Mouse (Mus musculus): ENCODE results near the gene Calm3. TPM values are rescaled to one million over a fixed set of nuclear protein-coding genes. Genes with fewer than 3 reads are reported as not detected.

The Calm3 gene
- total RNA-seq, 4 experiments from 2014 or later = 1,722 to 2,104 (median 1,900) TPM

DNA sequence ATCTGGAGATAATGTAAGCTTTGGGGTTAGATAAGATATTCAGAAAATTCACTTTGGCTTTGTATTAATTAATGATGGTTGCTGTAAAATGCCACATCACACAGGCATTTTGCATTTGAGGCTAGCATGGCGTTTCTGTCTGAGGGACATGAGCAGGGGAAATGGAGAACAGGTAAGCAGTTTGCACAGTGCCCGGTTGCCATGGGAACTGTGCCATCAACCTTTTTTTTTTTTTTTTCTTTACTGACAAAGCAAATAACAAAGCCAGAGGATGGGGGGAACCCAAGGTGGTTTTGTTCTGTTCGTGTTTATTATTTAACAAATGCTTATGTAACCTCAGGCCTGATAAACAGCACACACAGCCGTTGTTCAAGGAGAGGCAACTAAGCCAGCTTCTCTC is 18.9 kb upstream of the Calm3 start:
- no peak for DNase-seq (ENCODE audit: low spot score in 2 of 2)

- peak in 1 of 2 experiments; percentile 73 for DNase-seq (ENCODE audit: low spot score in 2 of 2)
These were observed 16.4 kb upstream of the Calm3 start for GRCm38 (mm10) chr7:16940292-16940691.

- DNase-seq (ENCODE audit: low spot score in 2 of 2) = peak; percentile 75 to 83
These were observed 14.3 kb upstream of the Calm3 start for GRCm38 (mm10) chr7:16938117-16938791.

DNA sequence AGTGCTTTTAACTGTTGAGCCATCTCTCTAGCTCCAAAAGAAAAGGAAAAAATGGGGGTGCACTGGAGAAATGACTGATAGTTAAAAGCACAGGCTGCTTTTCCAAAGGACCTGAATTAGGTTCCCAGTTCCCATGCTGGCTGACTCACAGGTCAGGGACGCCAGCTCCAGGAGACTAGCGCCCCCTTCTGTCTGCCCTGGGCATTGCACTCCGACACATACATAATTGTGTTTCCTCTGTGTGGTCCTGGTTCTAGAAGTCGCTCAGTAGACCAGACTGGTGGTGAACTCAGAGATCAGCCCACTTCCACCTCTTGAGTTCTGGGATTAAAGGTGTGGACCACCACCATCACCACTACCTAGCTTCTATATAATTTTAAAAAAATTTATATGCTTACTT is 13.4 kb upstream of the Calm3 start:
- no peak for DNase-seq (ENCODE audit: low spot score in 2 of 2)

DNA sequence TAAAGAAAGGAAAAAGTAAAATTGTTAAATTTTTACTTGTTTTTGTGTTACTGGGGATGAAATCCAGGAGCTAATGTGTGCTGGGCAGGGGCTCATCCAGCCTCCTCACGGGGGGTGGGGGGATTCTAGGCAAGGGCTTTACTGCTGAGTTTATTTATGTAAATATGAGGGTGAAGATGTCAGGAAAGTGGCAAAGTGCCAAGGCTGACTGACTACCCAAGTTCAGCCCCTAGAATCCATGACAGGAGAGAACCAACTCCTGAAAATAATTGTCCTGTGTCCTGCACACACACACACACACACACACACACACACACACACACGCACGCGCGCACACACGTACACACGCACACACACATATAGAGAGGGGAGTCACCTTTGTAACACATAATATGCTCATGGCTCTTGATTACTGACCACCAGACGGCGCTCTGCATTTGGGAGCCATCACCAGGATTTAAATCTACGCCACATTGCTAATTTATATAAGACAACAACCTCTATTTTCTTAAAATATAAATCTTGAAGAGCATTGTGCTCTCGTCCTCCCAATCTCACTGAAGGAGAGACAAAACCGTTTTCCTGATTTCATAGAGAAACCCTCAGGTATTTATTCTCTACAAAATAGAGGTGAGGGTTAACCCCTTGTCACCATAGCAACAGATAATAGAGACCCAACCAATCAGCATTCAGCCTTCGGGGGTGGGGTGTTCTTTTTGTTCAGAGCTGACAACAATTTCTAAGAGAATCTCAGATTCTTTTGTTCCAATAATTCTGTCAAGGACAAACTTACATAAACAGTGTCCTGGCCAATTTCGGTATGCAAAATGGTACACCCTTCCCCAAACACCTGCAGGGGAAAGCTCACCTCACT is 9.0 kb upstream of the Calm3 start:
- peak; percentile 52 to 77 for DNase-seq (ENCODE audit: low spot score in 2 of 2)

DNA sequence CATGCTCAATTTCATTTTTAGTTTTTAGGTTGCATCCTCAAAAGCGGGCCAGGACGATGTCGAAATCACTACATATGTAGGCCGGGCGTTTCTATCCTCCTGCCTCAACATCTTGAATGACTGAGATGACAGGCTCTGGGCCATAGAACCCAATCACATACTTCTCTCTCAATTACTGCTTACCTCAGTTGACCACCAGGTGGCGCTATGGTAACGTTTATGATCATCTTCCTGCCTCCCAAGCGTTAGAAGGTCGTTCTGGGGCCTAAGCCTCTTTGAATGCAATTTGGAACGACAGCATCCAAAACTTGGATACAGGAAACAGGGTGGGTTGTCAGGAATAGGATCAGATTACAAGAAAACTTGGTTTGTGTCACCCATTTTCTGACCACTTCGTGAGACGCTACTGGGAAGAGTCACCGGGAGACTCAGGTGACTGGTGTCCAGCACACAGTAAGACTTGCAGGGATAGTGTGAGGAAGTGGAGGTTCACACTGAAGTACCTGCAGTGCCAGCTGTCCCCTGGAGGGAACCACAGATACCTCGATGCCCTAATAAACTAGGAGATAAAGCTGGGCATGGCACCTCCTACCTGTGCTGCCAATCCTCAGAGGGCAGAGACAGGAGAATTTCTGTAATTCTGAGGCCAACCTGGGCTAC is 8.2 kb upstream of the Calm3 start:
- DNase-seq (ENCODE audit: low spot score in 2 of 2) = peak; percentile 87 to 95

GRCm38 (mm10) chr7:16930850-16931249 is 6.9 kb upstream of the Calm3 start:
- DNase-seq (ENCODE audit: low spot score in 2 of 2) = peak; percentile 63 to 85

DNA sequence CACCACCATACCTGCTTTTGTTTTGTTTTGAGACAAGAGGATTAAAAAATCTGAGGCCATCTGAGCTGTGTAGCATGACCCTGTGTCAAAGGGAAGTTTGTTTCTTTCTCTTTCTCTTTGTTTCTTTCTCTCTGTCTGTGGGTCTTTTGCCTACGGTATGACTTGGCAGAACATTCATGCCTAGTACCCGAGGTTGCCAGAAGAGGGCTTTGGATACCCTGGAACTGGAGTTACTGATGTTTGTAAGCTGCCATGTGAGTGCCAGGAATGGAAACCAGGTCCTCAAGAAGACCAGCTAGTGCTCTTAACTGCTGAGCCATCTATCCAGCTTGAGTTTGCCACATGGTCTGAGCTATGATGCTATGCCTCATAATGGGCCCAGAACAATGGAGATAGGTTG is 4.4 kb upstream of the Calm3 start:
- DNase-seq (ENCODE audit: low spot score in 2 of 2) = no peak

GRCm38 (mm10) chr7:16923283-16924036 is 454 bp downstream of the Calm3 start:
- peak in 1 of 2 experiments; percentile 60 for DNase-seq (ENCODE audit: low spot score in 2 of 2)

DNA sequence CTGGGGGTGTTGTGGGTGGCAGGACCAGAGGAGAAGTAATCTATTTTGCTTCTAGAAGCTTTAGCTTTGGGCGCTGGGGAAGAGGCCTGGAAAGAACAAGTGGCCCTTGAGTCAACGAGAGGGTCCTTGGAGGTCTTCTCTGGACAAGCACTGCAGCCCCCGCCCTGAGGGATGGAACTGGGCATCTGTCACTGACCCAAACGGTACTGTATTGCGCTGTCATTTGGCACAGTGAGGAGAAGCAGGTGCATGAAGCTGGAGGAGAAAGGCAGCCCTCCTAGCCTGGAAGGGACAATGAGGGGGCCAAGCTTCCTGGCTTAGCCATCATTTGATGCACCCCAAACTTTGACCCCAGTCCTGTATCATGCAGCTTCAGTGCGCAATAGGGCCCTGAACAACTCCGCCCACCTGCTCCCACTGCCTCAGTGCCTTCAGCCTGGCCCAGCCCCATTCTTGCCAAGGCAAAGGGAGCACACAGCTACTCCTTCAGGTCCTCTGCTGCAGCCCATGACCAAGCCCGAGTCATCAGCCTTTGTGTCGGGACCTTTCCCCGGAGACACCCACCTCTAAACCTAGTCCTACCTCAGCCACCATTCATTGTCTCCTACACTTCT is 1.4 kb downstream of the Calm3 start:
- DNase-seq (ENCODE audit: low spot score in 2 of 2) = peak in 1 of 2 experiments; percentile 67

DNA sequence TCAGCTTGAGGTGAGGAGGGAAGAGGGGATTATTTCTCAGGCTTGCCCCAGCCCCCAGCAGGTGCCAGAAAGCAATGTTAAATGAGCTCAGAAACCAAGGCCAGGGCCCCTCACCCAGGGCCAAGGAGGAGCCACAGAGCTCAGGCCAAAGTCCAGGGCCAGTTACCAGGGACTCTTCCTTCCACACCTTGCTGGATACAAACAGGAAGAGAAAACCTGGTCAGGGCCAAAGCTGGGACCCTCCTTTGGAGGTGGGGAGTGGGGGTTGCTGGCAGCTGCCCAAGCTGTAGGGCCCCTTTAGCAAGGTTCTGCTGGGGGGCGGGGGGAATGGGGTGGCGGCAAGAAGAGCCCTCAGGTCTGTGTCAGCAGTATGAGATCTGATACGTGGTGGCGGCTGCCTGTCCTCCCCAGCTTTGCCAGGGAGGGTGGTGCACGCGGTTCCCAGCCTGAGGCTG is 2.0 kb downstream of the Calm3 start:
- no peak for DNase-seq (ENCODE audit: low spot score in 2 of 2)

DNA sequence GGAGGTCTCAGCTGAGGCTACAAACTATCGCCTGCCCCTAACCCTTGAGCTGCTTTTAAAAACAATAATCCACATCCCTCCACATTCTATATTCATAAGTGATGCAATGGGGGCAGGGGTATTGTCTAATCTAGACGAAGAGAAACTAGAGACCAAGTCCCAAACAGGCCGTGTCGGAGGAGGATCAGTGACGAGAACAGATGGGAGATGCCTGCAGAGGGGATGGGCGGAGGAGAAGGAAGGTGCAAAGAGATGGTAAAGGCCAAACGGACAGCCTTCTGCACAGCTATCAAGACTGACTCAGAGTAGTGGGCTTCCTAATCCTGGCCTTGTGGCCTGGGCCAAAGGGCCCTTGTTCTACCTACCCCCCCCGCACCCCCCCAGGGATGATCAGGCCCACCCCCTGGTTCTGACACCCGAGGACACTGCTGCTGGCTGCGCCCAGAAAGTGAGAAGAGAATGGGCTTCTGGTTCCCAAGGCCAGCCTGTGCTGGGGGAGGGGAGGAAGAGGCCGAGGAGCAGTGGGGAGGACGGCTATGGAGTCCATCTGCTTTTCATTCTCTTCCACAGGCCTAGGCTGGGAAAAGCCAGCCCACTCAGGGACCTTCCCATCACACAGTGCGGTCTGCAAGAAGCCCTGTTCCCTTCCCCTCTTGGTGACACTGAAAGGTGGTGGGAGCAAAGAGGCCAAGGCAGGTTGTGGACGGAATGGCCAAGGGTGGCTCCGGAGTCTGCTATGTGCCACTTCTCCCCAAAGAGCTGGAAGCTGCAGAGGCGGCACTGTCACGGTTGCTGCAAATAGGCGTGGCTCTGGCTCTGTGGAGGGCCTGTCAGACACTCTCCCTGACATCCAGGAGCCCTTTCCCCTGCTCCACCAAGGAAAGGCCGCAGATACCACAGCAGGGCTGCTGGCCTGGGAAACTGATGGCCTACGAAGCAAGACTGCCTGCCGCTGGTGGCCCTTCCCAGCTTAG is 2.8 kb downstream of the Calm3 start:
- DNase-seq (ENCODE audit: low spot score in 2 of 2) = no peak

- DNase-seq (ENCODE audit: low spot score in 2 of 2) = no peak
These were observed 3.7 kb downstream of the Calm3 start for GRCm38 (mm10) chr7:16920150-16920579.

DNA sequence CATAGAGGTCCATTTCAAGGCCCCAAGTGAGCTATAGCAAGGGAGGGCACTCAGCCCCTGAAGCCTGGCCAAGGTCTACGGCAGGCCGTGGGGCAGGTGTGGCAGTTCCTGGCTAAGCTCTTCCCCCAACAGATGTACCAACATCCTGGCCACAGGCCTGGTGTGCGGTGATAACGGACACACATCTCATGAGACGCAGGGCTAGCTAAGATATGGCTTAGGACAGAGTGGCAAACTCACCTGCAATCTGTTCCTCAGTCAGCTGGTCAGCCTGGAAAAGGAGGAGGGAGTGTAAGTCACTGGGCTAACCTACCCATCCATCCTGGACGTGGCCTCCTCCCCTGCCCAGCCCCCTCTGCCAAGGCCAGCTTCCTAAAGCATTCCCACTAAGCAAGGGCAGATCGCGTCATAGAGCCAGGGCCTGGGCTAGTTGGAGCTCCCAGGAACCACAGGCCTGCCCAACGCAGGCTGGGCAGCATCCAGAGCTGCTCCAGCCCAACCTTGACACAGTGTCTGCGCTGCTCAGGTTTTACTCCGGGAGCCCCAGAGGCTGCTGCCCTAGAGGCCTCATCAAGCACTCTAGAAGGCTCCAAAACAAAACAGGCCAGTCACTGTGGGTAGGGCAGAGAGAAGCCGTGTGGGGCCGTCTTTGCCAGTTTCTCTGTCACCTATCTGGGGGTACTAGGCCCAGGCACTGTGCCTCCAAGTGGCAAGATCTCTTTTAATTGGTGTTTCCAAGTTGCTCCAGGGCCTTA is 4.3 kb downstream of the Calm3 start:
- no peak for DNase-seq (ENCODE audit: low spot score in 2 of 2)

- no peak for DNase-seq (ENCODE audit: low spot score in 2 of 2)
These were observed 5.2 kb downstream of the Calm3 start for GRCm38 (mm10) chr7:16918670-16919069.

- DNase-seq (ENCODE audit: low spot score in 2 of 2) = peak in 1 of 2 experiments; percentile 72
These were observed 5.9 kb downstream of the Calm3 start for GRCm38 (mm10) chr7:16918014-16918413.

- no peak for DNase-seq (ENCODE audit: low spot score in 2 of 2)
These were observed 6.5 kb downstream of the Calm3 start for GRCm38 (mm10) chr7:16917447-16917846.

GRCm38 (mm10) chr7:16916342-16917265 is 7.3 kb downstream of the Calm3 start:
- no peak for DNase-seq (ENCODE audit: low spot score in 2 of 2)

All from layer of hippocampus, adult 8-10 months (tissue).